Mouse (Mus musculus) testis, adult 2 months (tissue): ENCODE results near the gene Adgrd1.

Experiments used
- CTCF ChIP-seq: fragments of 200-500 bp; IDR thresholded peaks from 2 replicates; pipeline ENCODE4 v1.5.1; 2012; ENCODE audit warnings: low read depth, mild to moderate bottlenecking, inconsistent platforms, low read length, moderate library complexity; ENCODE audit not compliant: control insufficient read depth, insufficient read depth, insufficient replicate concordance
- POLR2A ChIP-seq: fragments of 200-500 bp; IDR thresholded peaks from 2 replicates; pipeline ENCODE4 v1.6.1; 2012; ENCODE audit warnings: low read depth, mild to moderate bottlenecking, inconsistent platforms, low read length, moderate library complexity; ENCODE audit not compliant: control insufficient read depth

DNA sequence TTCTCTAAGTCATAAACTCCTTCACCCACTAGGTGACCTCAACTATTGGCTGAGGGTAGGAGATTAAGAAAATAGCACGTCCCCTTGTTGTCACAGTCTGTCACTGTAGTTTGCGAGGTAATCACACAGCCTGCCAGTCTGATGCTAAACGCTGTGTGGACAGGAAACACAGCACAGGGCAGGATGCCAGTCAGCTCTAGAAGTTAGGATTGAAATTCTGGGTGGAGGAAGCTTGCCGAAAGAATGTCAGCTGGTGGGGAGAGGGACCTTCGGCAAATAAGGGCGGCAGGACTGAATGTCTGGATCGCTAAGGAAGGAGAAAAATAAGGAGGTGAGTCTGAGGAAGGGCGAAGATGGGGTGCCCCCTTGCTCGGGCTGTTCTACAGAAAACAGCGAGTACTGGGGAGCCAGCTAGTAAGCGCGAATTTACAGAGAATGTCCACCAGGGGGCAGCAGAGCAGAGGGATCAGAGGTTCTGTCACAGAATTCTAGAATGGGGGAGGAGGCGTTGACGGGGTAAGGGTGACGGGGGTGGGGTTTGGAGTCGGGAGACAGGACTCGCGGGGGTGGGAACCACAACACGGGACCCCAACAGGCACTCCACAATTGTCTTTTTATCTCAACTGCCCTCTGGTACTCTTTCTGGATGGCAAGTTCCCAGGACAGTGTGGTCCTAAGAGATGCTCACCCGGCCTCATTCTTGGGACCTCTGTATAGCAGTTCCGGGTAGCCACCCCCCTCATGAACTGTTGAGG is 33.3 kb upstream of the Adgrd1 start:
- TF ChIP-seq CTCF = peak; percentile 86
- no peak for TF ChIP-seq POLR2A
